Mouse (Mus musculus) embryonic fibroblast, embryonic 13.5 days (primary cell): ENCODE results near the gene Kbtbd12.

Experiments used
- CTCF ChIP-seq: IDR thresholded peaks from 2 replicates; pipeline ENCODE4 v1.5.1; 2011; ENCODE audit warnings: mild to moderate bottlenecking, control low read depth, low read length, moderate library complexity, borderline replicate concordance; ENCODE audit not compliant: insufficient read depth
- POLR2A ChIP-seq: IDR thresholded peaks from 2 replicates; pipeline ENCODE4 v1.6.1; 2011; ENCODE audit warnings: low read depth, mild to moderate bottlenecking, control low read depth, low read length, moderate library complexity

GRCm38 (mm10) chr6:88549137-88549814 lies 88.5 kb downstream of the Kbtbd12 start:
- TF ChIP-seq CTCF (no peak), POLR2A (no peak)
